Mouse (Mus musculus) CH12.LX (cell line): ENCODE data around the gene Hs1bp3. TPM values are rescaled to one million over a fixed set of nuclear protein-coding genes. Genes with fewer than 3 reads are reported as not detected.

Experiments
- DNase-seq: peaks from one replicate; pipeline ENCODE4 v3.0.0-alpha.2; 2013; ENCODE audit errors: extremely low read depth
- H3K27ac ChIP-seq: 2 replicates; pipeline ENCODE4 v1.5.1; 2012; ENCODE audit warnings: low read depth, mild to moderate bottlenecking, control low read depth, moderate library complexity; ENCODE audit not compliant: insufficient read depth
- H3K27me3 ChIP-seq: replicated peaks from 2 replicates; pipeline ENCODE3; 2012; ENCODE audit warnings: inconsistent platforms
- H3K36me3 ChIP-seq, 2 experiments: replicated peaks in 1 of 2; 2 replicates each; pipeline versions ENCODE3 to v1.6.1; 2012; ENCODE audit warnings: inconsistent platforms in 1 of 2, low read length in 1 of 2, mild to moderate bottlenecking in 1 of 2, mixed read lengths in 1 of 2, moderate library complexity in 1 of 2; ENCODE audit not compliant: control insufficient read depth in 1 of 2, insufficient read depth in 1 of 2
- H3K4me1 ChIP-seq, 2 experiments: 2 replicates each; pipeline ENCODE4 v1.6.1; 2012; ENCODE audit warnings: inconsistent platforms in 1 of 2, moderate library complexity in 1 of 2; ENCODE audit not compliant: insufficient read depth in 2 of 2, control insufficient read depth in 1 of 2
- H3K4me2 ChIP-seq: 2 replicates; pipeline ENCODE4 v1.6.1; 2012; ENCODE audit warnings: low read depth, mild to moderate bottlenecking, control low read depth; ENCODE audit not compliant: poor library complexity, insufficient read depth, severe bottlenecking
- H3K4me3 ChIP-seq, 3 experiments: fragments of 150-350 bp in 1 of 3; sonication (generic) in 1 of 3; replicated peaks in 1 of 3; 2 replicates each; pipeline versions ENCODE3 to v1.5.1; 2011 to 2012; ENCODE audit warnings: low read depth in 2 of 3, low read length in 2 of 3, mild to moderate bottlenecking in 2 of 3, moderate library complexity in 2 of 3, control low read depth in 1 of 3, improper control_type of control experiment in 1 of 3, inconsistent platforms in 1 of 3, mixed read lengths in 1 of 3; ENCODE audit not compliant: poor library complexity in 1 of 3
- H3K79me2 ChIP-seq: replicated peaks from 2 replicates; pipeline ENCODE4 v1.6.1; 2012; ENCODE audit warnings: mild to moderate bottlenecking, moderate library complexity; ENCODE audit not compliant: control insufficient read depth, poor library complexity, insufficient read depth, severe bottlenecking; ENCODE audit errors: extremely low read depth
- H3K9ac ChIP-seq: 2 replicates; pipeline ENCODE4 v1.6.1; 2012; ENCODE audit warnings: low read depth, mild to moderate bottlenecking, control low read depth, moderate library complexity; ENCODE audit not compliant: insufficient read depth
- H3K9me3 ChIP-seq: replicated peaks from 2 replicates; pipeline ENCODE3; 2012; ENCODE audit warnings: low read length, inconsistent platforms, mixed read lengths
- CHD2 ChIP-seq: IDR thresholded peaks from 2 replicates; pipeline ENCODE4 v1.6.1; 2011; ENCODE audit warnings: low read length, improper control_type of control experiment
- CTCF ChIP-seq, 2 experiments: IDR thresholded peaks in 1 of 2; conservative IDR thresholded peaks in 1 of 2; 2 replicates each; pipeline ENCODE4 v1.5.1; 2011 to 2012; ENCODE audit warnings: low read depth in 2 of 2, low read length in 2 of 2, improper control_type of control experiment in 1 of 2, inconsistent platforms in 1 of 2, mild to moderate bottlenecking in 1 of 2, moderate library complexity in 1 of 2
- EP300 ChIP-seq: IDR thresholded peaks from 2 replicates; pipeline ENCODE4 v1.6.1; 2011; ENCODE audit warnings: low read length, improper control_type of control experiment
- ETS1 ChIP-seq: conservative IDR thresholded peaks from 2 replicates; pipeline ENCODE4 v1.6.1; 2012; ENCODE audit warnings: low read depth, mild to moderate bottlenecking, inconsistent platforms, low read length, improper control_type of control experiment, moderate library complexity
- IRF4 ChIP-seq: IDR thresholded peaks from 2 replicates; pipeline ENCODE4 v1.6.1; 2014; ENCODE audit warnings: low read depth, mild to moderate bottlenecking, inconsistent platforms, low read length, improper control_type of control experiment
- JUN ChIP-seq: IDR thresholded peaks from 2 replicates; pipeline ENCODE4 v1.6.1; 2011; ENCODE audit warnings: low read depth, mild to moderate bottlenecking, low read length, improper control_type of control experiment, moderate library complexity; ENCODE audit not compliant: insufficient read depth
- JUND ChIP-seq: conservative IDR thresholded peaks from 2 replicates; pipeline ENCODE4 v1.6.1; 2011; ENCODE audit warnings: low read depth, low read length, improper control_type of control experiment
- MAFK ChIP-seq: IDR thresholded peaks from 2 replicates; pipeline ENCODE4 v1.6.1; 2011; ENCODE audit warnings: low read length, improper control_type of control experiment; ENCODE audit not compliant: insufficient replicate concordance
- MAX ChIP-seq: IDR thresholded peaks from 2 replicates; pipeline ENCODE4 v1.6.1; 2011; ENCODE audit warnings: low read length, improper control_type of control experiment
- MAZ ChIP-seq: IDR thresholded peaks from 2 replicates; pipeline ENCODE4 v1.6.1; 2012; ENCODE audit warnings: low read depth, mild to moderate bottlenecking, inconsistent platforms, low read length, improper control_type of control experiment, moderate library complexity
- NELFE ChIP-seq: IDR thresholded peaks from 2 replicates; pipeline ENCODE4 v1.6.1; 2011; ENCODE audit warnings: low read depth, low read length, improper control_type of control experiment
- POLR2A ChIP-seq: IDR thresholded peaks from 2 replicates; pipeline ENCODE4 v1.6.1; 2011; ENCODE audit warnings: low read depth, mild to moderate bottlenecking, improper control_type of control experiment, low read length
- POLR2AphosphoS2 ChIP-seq: IDR thresholded peaks from 2 replicates; pipeline ENCODE4 v1.6.1; 2011; ENCODE audit warnings: low read depth, low read length, improper control_type of control experiment
- RAD21 ChIP-seq: IDR thresholded peaks from 2 replicates; pipeline ENCODE4 v1.6.1; 2011; ENCODE audit warnings: low read depth, mild to moderate bottlenecking, low read length, improper control_type of control experiment, moderate library complexity
- RCOR1 ChIP-seq: conservative IDR thresholded peaks from 2 replicates; pipeline ENCODE4 v1.6.1; 2012; ENCODE audit warnings: low read depth, mild to moderate bottlenecking, inconsistent platforms, low read length, improper control_type of control experiment
- SIN3A ChIP-seq: IDR thresholded peaks from 2 replicates; pipeline ENCODE4 v1.6.1; 2012; ENCODE audit warnings: low read length, improper control_type of control experiment, inconsistent platforms
- TBP ChIP-seq: conservative IDR thresholded peaks from 2 replicates; pipeline ENCODE4 v1.6.1; 2011; ENCODE audit warnings: low read depth, low read length, improper control_type of control experiment
- UBTF ChIP-seq: IDR thresholded peaks from 2 replicates; pipeline ENCODE4 v1.6.1; 2012; ENCODE audit warnings: low read depth, mild to moderate bottlenecking, inconsistent platforms, low read length, improper control_type of control experiment, moderate library complexity
- USF1 ChIP-seq: IDR thresholded peaks from 2 replicates; pipeline ENCODE4 v1.6.1; 2014; ENCODE audit warnings: low read depth, mild to moderate bottlenecking, inconsistent platforms, low read length, improper control_type of control experiment
- USF2 ChIP-seq: conservative IDR thresholded peaks from 2 replicates; pipeline ENCODE4 v1.6.1; 2011; ENCODE audit warnings: low read depth, low read length, improper control_type of control experiment
- ZC3H11A ChIP-seq: IDR thresholded peaks from 2 replicates; pipeline ENCODE4 v1.6.1; 2012; ENCODE audit warnings: low read depth, mild to moderate bottlenecking, inconsistent platforms, low read length, improper control_type of control experiment
- ZMIZ1 ChIP-seq: IDR thresholded peaks from 2 replicates; pipeline ENCODE4 v1.6.1; 2012; ENCODE audit warnings: low read depth, mild to moderate bottlenecking, inconsistent platforms, low read length, improper control_type of control experiment
- ZNF384 ChIP-seq: IDR thresholded peaks from 2 replicates; pipeline ENCODE4 v1.6.1; 2012; ENCODE audit warnings: low read depth, low read length, improper control_type of control experiment, inconsistent platforms
- dilution Hi-C: fragments of 300-500 bp; cut with MboI; formaldehyde crosslinking; loops from 2 replicates; pipeline ENCODE4 v1.14.3; 2020; ENCODE audit warnings: low sequenced_read_pairs; ENCODE audit not compliant: extremely low pct_unique_long_range_greater_than_20kb, extremely low pct_ligation_motif_present
- in situ Hi-C: fragments of 300-500 bp; cut with MboI; formaldehyde crosslinking; loops from 3 replicates; pipeline ENCODE4 v1.14.3; 2019; ENCODE audit warnings: low sequenced_read_pairs, low pct_ligation_motif_present, low pct_unique_long_range_greater_than_20kb, mixed read lengths
- polyA plus RNA-seq: library from polyadenylated mRNA; unstranded; fragments of >175 nt; gene quantifications from 2 replicates; pipeline ENCODE4 v1.2.1, GENCODE M21; 2012; ENCODE audit warnings: low read depth; ENCODE audit not compliant: insufficient read length
- total RNA-seq, 2 experiments: library from RNA; depleted of rRNA; stranded (reverse); fragments of 300-350 nt in 1 of 2; fragments of >200 nt in 1 of 2; gene quantifications; 2 replicates each; pipeline ENCODE4 v1.2.3; 2012 to 2014

Hs1bp3 gene
- total and polyA plus RNA-seq, 3 experiments: 2.6 to 10.1 (median 4.7) TPM

GRCm38 (mm10) chr12:8347746-8348462, 34.7 kb downstream of the Hs1bp3 start:
- DNase-seq: no peak
- Histone ChIP-seq H3K27ac (no peak overlapping the region), H3K4me1 (peaks cover 15 to 82% of the 10 kb centered on the region in 2 experiments), H3K4me3 (no peak overlapping the region), H3K36me3 (peaks cover 0 to 5% of the 10 kb centered on the region in 2 experiments), H3K9me3 (no peaks in the 10 kb centered on the region), H3K9ac (no peak overlapping the region), H3K27me3 (no peaks in the 10 kb centered on the region), H3K79me2 (no peaks in the 10 kb centered on the region), H3K4me2 (no peak overlapping the region)
- in situ Hi-C loops (no loop called here), dilution Hi-C loops (no loop called here)
- TF ChIP-seq MAZ: no peak
- no peak for TF ChIP-seq ZC3H11A
- TF ChIP-seq EP300: no peak
- no peak for TF ChIP-seq RAD21
- no peak for TF ChIP-seq POLR2AphosphoS2
- no peak for TF ChIP-seq USF1
- no peak for TF ChIP-seq POLR2A
- no peak for TF ChIP-seq ZMIZ1
- no peak for TF ChIP-seq UBTF
- TF ChIP-seq ZNF384: no peak

- in situ Hi-C loops (no loop called here), dilution Hi-C loops (no loop called here)
- H3K9ac ChIP-seq: no peak overlapping the region
- H3K36me3 ChIP-seq: no peaks in the 10 kb centered on the region
- no peak overlapping the region for H3K4me2 ChIP-seq
- H3K4me1 ChIP-seq: peaks cover 17 to 89% of the 10 kb centered on the region in 2 experiments
- no peak for DNase-seq
- no peaks in the 10 kb centered on the region for H3K27me3 ChIP-seq
- no peaks in the 10 kb centered on the region for H3K9me3 ChIP-seq
- no peak for TF ChIP-seq JUN
- no peak for TF ChIP-seq USF2
- no peak for TF ChIP-seq IRF4
- no peak for TF ChIP-seq ETS1
- TF ChIP-seq ZMIZ1: no peak
- TF ChIP-seq JUND: no peak
- no peak for TF ChIP-seq EP300
- TF ChIP-seq MAZ: no peak
- TF ChIP-seq TBP: no peak
- no peak for TF ChIP-seq SIN3A
- no peak for TF ChIP-seq RCOR1
- no peak for TF ChIP-seq POLR2AphosphoS2
- TF ChIP-seq NELFE: no peak
- no peak for TF ChIP-seq CTCF (conservative IDR thresholded peaks at IDR 0.05 in 1 of 2, IDR thresholded peaks at IDR 0.05 in 1 of 2; ENCODE audit: low read depth in 2 of 2, low read length in 2 of 2)
- TF ChIP-seq CHD2: no peak
- TF ChIP-seq MAFK: no peak
- no peak for TF ChIP-seq MAX
- TF ChIP-seq, all 38 proteins: peak for 0
- Histone ChIP-seq H3K4me3 (no peak overlapping the region), H3K27ac (no peak overlapping the region), H3K79me2 (no peaks in the 10 kb centered on the region)
Observed at GRCm38 (mm10) chr12:8348733-8349513, 35.7 kb downstream of the Hs1bp3 start.
